Mouse (Mus musculus): ENCODE measurements at regions not wholly inside any gene's neighbourhood (a gene's known extent, or its start where the extent isn't known, plus 50 kb on each side); places are given as distances from the start of the nearest gene placed in this dataset.

GRCm38 (mm10) chr13:119279449-119279848, 149.0 kb upstream of the Paip1 start:
- TF ChIP-seq TCF12 (IDR thresholded peaks at IDR 0.05; ENCODE audit: low read depth, low read length), result no peak
- no peak for TF ChIP-seq EP300 (IDR thresholded peaks at IDR 0.05; ENCODE audit: low read length)
- TF ChIP-seq JUND (conservative IDR thresholded peaks at IDR 0.05; ENCODE audit: low read depth, low read length), result no peak
- TF ChIP-seq POLR2A (IDR thresholded peaks at IDR 0.05; ENCODE audit: low read depth, low read length), result no peak
- TF ChIP-seq HCFC1 (IDR thresholded peaks at IDR 0.05; ENCODE audit: low read depth, low read length), result no peak
- TF ChIP-seq CHD2 (IDR thresholded peaks at IDR 0.05; ENCODE audit: low read length), result no peak
- no peak for TF ChIP-seq NELFE (IDR thresholded peaks at IDR 0.05; ENCODE audit: low read depth, low read length)
